Mouse (Mus musculus): ENCODE data around the gene Tnfrsf13c.

The Tnfrsf13c gene

GRCm38 (mm10) chr15:82181131-82181530, 43.0 kb downstream of the Tnfrsf13c start:
- DNase-seq, result no peak

- DNase-seq, result no peak
Measured at GRCm38 (mm10) chr15:82177743-82178290, 46.4 kb downstream of the Tnfrsf13c start.

- no peak for DNase-seq
Measured at GRCm38 (mm10) chr15:82175091-82175490, 49.1 kb downstream of the Tnfrsf13c start.

- peak; percentile 83 to 87 for DNase-seq
Measured at GRCm38 (mm10) chr15:82172648-82173047, 51.5 kb downstream of the Tnfrsf13c start.

Measured in cerebellum, postnatal 25 days (tissue).